Mouse (Mus musculus) megakaryocyte, embryonic 14.5 days (primary cell): ENCODE data around the gene Syna. TPM values are rescaled to one million over a fixed set of nuclear protein-coding genes. Genes with fewer than 3 reads are reported as not detected.

Source experiments
- H3K27me3 ChIP-seq: replicated peaks from 2 replicates; pipeline ENCODE3; 2012; ENCODE audit warnings: inconsistent platforms
- H3K36me3 ChIP-seq: replicated peaks from 2 replicates; pipeline ENCODE3; 2012; ENCODE audit warnings: low read length, inconsistent platforms, mixed read lengths
- H3K4me1 ChIP-seq: 2 replicates; pipeline ENCODE4 v1.6.1; 2012; ENCODE audit warnings: inconsistent platforms
- H3K4me3 ChIP-seq: replicated peaks from 2 replicates; pipeline ENCODE3; 2012; ENCODE audit warnings: moderate library complexity, mild to moderate bottlenecking, inconsistent platforms
- H3K9me3 ChIP-seq: 2 replicates; pipeline ENCODE4 v1.6.1; 2012; ENCODE audit warnings: inconsistent platforms
- FLI1 ChIP-seq: IDR thresholded peaks from 2 replicates; pipeline ENCODE4 v1.6.1; 2012; ENCODE audit warnings: low read length, inconsistent platforms, mixed read lengths
- GATA1 ChIP-seq: IDR thresholded peaks from 3 replicates; pipeline ENCODE4 v1.6.1; 2012; ENCODE audit warnings: mixed read lengths, low read length, inconsistent platforms, borderline replicate concordance
- polyA plus RNA-seq: library from polyadenylated mRNA; stranded (reverse); fragments of >175 nt; gene quantifications from 2 replicates; pipeline ENCODE4 v1.2.3, GENCODE M21; 2012; ENCODE audit warnings: low replicate concordance; ENCODE audit not compliant: insufficient read depth

The Syna gene
- polyA plus RNA-seq, 1 experiment = not detected

- no peaks in the 10 kb centered on the region for H3K27me3 ChIP-seq
- no peak overlapping the region for H3K4me3 ChIP-seq
- no peaks in the 10 kb centered on the region for H3K36me3 ChIP-seq
- TF ChIP-seq FLI1 (no peak), GATA1 (no peak)
- peaks cover 2% of the 10 kb centered on the region; the same call in 1 of the 2 replicates for H3K9me3 ChIP-seq
- peaks cover 40% of the 10 kb centered on the region for H3K4me1 ChIP-seq
Measured at GRCm38 (mm10) chr5:134568030-134568429, 8.1 kb upstream of the Syna start.

DNA sequence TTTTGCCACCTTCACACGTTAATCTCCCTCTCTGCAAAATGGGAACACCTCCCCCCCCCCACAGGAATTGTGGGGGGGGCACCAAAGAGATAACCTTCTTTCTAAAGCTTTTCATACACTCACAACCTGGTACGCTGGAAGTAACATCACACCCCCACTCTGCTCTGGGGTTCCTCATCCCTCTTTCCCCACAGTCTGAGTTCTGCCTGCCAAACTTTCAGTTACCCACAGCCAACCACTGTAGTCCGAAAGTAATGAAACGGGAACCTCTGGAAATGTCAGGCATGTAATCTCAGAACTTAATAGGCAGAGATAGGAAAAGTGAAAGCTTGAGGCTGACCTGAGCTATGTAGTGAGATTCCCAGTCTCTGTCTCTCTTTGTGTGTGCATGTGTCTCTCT, 7.5 kb upstream of the Syna start:
- H3K4me1 ChIP-seq = peaks cover 35% of the 10 kb centered on the region
- no peaks in the 10 kb centered on the region for H3K27me3 ChIP-seq
- no peak overlapping the region for H3K4me3 ChIP-seq
- H3K9me3 ChIP-seq = peaks cover 2% of the 10 kb centered on the region; the same call in 1 of the 2 replicates
- no peak for TF ChIP-seq GATA1
- TF ChIP-seq FLI1 = no peak
- H3K36me3 ChIP-seq = no peaks in the 10 kb centered on the region

GRCm38 (mm10) chr5:134565696-134566095, 5.7 kb upstream of the Syna start:
- Histone ChIP-seq H3K4me1 (peaks cover 27% of the 10 kb centered on the region), H3K4me3 (no peak overlapping the region), H3K36me3 (no peaks in the 10 kb centered on the region), H3K9me3 (no peaks in the 10 kb centered on the region; the same call in 1 of the 2 replicates), H3K27me3 (no peaks in the 10 kb centered on the region)
- no peak for TF ChIP-seq FLI1
- TF ChIP-seq GATA1 = no peak

- TF ChIP-seq GATA1 (no peak), FLI1 (no peak)
- no peaks in the 10 kb centered on the region; the same call in 1 of the 2 replicates for H3K9me3 ChIP-seq
- H3K4me3 ChIP-seq = no peak overlapping the region
- peaks cover 5% of the 10 kb centered on the region for H3K27me3 ChIP-seq
- H3K36me3 ChIP-seq = no peaks in the 10 kb centered on the region
- peaks cover 20% of the 10 kb centered on the region for H3K4me1 ChIP-seq
Measured at GRCm38 (mm10) chr5:134564272-134564671, 4.3 kb upstream of the Syna start.

- Histone ChIP-seq H3K4me1 (peaks cover 14% of the 10 kb centered on the region), H3K27me3 (peaks cover 11% of the 10 kb centered on the region), H3K9me3 (no peaks in the 10 kb centered on the region; the same call in 1 of the 2 replicates), H3K4me3 (no peak overlapping the region), H3K36me3 (no peaks in the 10 kb centered on the region)
- TF ChIP-seq GATA1 = no peak
- TF ChIP-seq FLI1 = no peak
Measured at GRCm38 (mm10) chr5:134560450-134561171, 640 bp upstream of the Syna start.

- peaks cover 11% of the 10 kb centered on the region for H3K27me3 ChIP-seq
- H3K9me3 ChIP-seq = no peaks in the 10 kb centered on the region; the same call in 1 of the 2 replicates
- H3K4me1 ChIP-seq = peaks cover 48% of the 10 kb centered on the region
- TF ChIP-seq GATA1 = no peak
- no peak for TF ChIP-seq FLI1
- H3K36me3 ChIP-seq = no peaks in the 10 kb centered on the region
- peak overlapping the region; percentile 83 for H3K4me3 ChIP-seq
Measured at GRCm38 (mm10) chr5:134555463-134556164, 4.4 kb downstream of the Syna start.

- Histone ChIP-seq H3K9me3 (no peaks in the 10 kb centered on the region; the same call in 1 of the 2 replicates), H3K4me1 (peaks cover 63% of the 10 kb centered on the region), H3K27me3 (peaks cover 4% of the 10 kb centered on the region), H3K4me3 (no peak overlapping the region), H3K36me3 (peaks cover 2% of the 10 kb centered on the region)
- TF ChIP-seq GATA1 (no peak), FLI1 (no peak)
Measured at GRCm38 (mm10) chr5:134553951-134554546, 5.9 kb downstream of the Syna start.

DNA sequence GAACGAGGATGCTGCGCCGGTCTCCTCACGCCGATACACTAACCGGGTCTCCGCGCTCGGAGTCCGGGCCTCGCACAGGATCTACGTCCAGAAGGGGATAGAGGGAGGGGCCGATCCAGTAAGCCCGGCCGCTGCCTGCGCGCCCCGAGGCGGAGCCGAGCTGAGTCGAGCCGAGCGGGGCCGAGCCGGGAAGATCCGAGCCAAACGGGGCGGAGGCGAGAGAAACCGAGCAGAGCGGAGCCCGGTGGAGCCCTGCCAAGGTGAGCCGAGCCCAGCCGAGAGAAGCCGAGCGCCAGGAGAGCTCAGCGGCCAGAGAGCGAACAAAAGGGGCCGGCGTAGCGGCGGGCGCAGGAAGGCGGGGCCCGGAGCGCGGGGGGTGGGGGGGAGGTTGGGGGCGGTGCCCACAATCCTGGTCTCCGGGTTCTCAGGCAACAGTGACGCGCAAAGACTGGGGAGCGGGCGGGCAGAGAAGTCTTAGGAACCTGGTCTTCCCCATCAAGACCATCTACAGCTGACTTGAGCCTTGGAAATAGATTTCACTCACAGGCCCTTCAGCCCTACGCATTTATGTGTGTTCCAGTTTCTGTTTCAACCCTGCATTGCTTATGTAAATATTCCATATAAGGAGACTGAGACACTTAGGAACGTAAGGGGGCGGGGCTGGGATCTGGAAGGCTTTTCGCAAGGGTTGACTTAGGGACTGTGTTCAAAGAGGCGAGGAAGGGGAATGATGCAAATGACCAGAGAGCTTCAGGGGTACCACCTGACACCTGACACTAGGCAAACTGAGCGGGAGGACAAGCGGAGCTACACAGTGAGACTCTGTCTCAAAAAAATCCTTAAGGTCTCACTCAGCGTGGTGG, 7.6 kb downstream of the Syna start, which contains the start of gene Clip2:
Gene Clip2 (minus strand): TSS at position 325 of the 863 bp plus-strand sequence.
- Histone ChIP-seq H3K4me1 (peaks cover 80% of the 10 kb centered on the region), H3K36me3 (peaks cover 2% of the 10 kb centered on the region), H3K4me3 (peak within 1 kb of the TSS; percentile 98), H3K27me3 (no peaks in the 10 kb centered on the region), H3K9me3 (no peaks in the 10 kb centered on the region)
- TF ChIP-seq GATA1 (no peak), FLI1 (no peak)
